Mouse (Mus musculus) layer of hippocampus, adult 18-20 months (tissue): Measurements from ENCODE around the gene Jak3. TPM values are rescaled to one million over a fixed set of nuclear protein-coding genes. Genes with fewer than 3 reads are reported as not detected.
A peak's percentile ranks its signal among the peaks of the same experiment; 100 is the strongest.

Source experiments
- DNase-seq, 2 experiments: peaks; one replicate each; pipeline ENCODE4 v3.0.0; 2022; ENCODE audit warnings: low spot score in 2 of 2
- total RNA-seq, 2 experiments: library from RNA; stranded (reverse); gene quantifications; 2 replicates each; pipeline ENCODE4 v1.2.3; 2021

The Jak3 gene
- total RNA-seq, 2 experiments from 2014 or later = 3.7 to 4.4 TPM

DNA sequence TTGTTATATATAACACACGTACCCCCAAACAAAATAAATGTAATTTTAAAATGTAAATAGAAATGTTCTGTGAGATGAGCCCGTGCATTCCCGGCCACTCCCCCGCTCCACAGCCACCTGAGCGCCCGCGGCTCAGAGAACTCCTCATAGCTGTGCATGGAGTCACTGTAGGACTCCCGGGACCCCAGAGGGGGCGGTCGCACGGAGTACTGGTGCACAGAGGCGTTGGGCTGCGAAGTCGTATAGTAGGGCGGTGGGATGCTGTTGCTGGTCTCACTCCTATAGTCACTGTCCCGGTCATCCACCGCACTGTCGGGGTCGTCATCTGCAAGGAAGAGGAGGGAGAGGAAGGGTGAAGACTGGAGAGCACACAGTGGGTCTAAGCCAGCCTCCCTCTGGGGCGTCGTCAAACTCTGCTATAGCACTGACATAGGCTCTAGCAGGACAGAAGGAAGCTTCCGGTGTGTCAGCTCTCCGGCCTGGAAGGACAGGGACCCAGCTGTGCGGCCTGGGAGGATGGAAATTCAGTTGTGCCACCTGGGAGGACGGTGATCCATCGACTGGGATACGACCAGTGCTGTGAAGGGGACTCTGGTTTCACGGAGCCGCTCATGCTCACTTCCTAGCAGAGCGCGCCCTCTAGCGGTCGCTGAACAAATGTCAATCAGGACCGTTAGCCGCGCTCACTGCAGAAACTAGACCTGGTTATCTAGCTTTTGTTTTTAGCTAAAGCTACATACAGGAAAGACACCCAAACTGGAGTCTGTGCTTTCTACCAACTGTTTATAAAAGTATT lies 15.6 kb upstream of the Jak3 start:
- peak; percentile 81 to 92 for DNase-seq

DNA sequence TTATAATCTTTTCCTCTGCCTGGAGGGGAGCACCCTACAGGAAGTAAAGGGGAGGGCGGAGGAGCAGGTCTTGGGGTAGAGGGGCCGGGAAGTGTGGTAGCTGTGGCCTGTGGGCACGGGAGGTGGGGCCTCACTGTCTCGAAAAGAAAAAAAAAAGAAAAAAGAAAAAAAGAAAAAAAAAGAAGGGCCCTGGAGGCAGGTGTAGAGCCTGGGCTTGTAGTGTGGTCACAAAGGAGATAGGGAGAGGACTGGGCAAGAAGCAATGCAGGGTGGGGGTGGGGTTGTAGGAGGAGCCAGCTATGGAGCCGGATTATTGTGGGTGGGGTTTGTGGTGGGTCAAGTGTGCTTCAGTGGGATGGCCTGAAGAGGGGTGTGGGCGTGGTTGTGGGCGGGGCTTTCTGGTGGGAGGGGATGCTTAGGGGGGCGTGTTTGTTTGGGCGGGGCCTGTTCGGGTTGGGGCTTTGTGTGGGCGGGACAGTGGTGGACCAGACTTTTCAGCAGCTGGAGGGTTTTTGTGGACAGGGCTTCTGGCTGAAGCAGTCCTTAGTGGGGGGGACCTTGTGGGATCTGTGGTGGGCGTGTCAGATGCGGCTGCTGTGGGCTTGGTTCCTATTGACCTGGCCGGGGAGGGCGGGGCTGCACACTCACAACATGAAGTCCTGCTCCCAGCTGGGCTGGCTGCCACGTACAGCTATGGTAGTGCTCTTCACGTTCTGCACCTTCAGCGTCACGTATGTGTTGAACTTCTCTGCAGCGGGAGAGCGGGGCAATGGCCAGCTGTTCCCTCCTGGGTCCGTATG lies 10.6 kb upstream of the Jak3 start:
- no peak for DNase-seq

DNA sequence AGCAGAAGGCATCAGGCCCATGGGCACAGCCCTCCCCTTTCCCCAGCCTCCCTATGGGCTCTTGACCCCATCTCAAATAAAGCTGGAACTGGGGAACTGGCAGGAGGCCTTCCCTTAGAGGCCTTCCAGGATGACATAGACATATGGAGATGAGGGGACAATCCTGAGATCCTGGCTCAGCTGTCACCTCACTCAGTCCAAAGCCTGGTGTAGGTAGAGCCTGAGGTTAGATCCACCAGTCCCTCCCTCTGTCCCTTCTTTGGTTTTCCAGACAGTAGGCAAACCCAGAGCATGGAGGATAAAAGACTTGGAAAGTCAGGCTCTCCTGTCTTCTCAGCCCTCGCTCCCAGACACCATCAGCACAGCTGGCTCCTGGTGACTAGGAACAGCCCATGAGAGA lies 9.2 kb upstream of the Jak3 start:
- no peak for DNase-seq

DNA sequence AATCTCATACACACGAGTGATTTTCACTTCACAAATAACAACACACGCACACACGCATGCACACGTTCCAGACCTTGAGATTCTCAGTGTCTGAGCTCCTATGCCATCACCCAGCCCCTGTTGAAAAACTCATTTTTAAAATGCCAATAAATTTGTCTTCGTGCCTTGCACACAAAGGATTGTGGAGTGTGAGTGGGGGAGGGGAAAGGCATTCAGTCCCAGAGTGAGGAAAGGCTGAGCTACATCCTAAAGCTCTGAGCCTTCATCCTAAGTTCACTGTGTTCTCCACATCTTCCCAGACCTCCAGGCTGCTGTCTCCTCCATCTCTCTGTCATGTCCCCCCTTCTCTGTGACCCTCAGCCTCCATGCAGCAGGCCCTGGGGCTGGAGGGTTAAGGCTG lies 8.8 kb upstream of the Jak3 start:
- no peak for DNase-seq

DNA sequence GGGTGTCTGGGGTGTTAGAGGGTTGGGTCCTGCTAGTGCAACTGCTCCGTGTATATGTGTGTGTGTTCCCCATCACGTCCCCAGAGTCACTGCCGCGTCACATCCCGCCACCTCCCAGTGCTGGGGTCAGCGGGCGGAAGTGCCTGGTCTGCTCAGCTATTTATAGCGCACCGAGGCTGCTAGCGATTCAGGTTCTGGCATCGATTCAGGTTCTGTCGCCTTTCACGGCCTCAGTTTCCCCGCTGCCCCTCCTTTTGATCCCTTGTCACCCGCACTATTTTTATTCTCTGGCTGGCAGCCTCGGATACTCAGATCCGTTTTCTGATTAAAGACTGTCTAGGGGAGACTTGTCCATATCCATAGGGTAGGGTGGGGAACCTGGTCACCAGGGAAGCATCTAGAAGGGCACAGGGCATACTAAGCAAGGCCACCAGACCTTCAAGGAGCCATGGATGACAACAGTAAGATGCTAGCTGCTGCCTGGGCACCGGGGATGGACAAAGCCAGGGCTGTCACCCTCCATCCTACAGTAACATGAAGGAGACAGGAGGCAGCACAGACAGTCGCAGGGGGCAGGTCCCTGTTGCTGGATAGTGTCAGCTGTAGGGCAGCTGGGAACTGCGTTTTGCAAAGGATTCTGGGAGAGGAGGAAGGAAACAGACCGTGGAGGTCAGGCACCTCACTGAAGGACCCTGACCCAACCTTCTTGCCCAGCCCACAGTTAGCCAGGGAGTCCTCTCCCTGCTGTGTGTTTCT lies 7.7 kb upstream of the Jak3 start:
- DNase-seq = no peak

DNA sequence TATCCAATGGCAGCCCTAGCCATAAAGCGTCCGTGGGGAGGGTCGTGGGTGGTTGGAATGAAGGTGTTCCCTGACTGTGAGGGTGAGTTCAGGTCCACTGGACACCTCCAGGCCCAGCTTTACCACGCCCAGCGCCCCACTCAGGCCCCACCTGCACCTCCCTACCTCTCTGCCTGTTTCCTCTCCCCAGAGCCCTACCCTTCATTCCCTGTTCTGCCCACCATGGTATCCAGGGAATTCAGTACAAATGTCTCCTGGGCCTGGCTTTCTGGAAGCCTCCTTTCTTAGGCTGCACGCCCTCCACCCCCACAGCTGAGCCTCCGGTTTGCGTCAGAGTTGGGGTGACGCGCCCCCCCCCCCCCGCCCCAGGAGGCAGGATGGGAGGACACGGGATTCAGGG lies 5.9 kb upstream of the Jak3 start:
- DNase-seq = no peak

DNA sequence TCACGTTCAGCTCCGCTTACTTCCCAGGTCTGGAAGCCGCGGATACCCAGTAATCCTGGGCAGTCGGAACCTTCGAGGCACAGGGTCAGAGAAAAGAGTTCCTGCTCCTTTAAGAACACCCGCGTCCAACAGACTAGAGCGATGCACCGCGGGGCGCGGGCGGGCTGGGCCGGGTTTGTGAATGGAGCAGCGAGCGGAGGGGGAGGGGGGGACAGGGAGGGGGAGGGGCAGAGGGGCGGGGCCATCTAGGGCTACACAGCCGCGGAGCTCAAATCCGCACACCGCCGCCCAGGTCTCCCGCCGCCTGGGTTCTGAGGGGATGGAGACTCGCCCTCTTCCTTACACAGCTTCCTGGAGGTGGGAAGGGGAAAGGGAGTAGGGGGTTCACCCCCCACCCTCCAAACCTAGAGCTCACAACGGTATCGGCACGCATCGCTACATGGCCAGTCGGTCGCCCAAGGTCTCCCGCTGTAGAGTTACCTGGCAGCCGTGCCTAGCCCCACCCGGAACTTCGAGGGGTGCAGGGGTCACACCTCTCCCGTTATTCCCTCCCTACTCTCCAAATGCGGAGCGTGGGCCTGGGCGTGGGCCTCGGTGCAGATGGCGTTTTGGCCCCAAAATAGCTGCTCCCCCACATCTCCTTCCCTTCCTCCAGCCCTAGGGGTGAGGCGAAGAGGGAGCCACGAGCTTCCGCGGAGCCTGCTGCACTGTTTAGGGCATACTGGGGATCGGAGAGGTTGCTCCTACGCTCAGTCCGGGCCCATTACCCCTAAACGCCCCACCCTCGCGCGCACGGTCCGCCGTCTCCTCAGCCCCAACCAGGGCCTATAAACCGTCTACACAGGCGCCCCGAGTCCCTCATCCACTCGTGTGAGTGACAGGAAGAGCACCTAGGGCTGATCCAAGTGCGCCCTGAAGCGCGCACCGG lies 5.2 kb upstream of the Jak3 start:
- peak; percentile 72 to 82 for DNase-seq

DNA sequence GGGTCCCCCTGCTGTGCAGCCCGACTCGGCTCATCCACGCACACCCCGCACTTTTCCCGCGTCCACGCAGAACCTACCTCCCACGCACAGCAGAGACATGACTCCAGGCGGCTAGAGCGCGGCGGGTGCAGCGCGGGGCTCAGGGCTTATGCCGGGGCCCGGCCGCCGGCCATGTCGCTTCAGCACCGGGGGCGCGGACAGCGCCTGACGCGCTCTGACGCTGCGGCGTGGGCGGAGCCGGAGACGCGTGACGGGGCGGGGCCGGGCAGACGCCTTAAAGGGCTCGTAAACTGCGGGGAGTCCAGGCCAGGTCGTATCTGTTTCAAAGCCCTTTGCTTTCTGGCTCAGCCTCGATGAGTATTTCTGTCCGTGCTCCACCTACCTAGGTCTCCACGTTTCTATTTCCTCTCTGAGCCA lies 4.5 kb upstream of the Jak3 start, which contains the start of gene Unc13a:
Unc13a (minus strand) TSS at position 209 of the 417 bp plus-strand sequence.
- peak; percentile 86 to 95 for DNase-seq

DNA sequence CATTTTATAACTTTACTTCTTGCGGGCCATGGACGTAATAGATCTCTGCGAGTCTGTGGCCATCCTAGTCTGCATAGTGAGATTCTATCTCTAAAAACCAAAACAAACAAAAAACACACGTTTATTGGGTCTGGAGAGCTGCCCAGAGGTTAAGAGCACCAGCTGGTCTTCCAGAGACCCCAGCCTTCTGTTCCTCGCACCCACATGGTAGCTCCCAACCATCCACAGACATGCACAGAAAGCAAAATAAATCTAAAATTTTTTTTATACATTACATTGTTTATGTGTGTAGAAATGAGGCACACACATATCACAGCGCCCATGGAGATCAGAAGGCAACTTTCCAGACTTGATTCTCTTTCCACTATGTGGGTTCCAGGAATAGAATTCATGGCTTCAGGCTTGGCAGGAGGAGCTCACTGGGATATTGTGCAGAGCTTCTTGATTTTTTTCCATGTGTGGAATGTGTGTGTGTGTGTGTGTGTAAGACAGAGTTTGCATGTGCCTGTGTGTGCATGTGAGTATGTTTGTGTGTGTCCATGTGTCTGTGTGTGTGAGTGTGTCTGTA lies 3.8 kb upstream of the Jak3 start:
- DNase-seq = no peak

DNA sequence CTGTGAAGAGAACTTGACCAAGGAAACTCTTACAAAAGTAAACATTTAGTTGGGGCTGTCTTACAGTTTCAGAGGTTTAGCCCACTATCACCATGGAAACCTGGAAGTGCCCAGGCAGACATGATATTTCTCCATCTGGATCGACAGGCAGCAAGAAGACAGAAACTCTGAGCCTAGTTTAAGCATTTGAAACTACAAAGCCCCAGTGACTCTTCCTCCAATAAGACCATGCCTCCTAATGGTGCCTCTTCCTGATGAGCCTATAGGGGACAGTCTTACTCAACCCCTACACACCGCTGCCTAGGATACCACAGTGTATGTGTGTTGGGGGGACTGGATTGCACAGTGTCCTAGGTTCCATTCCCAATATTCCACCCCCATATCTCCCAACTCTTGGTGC lies 2.0 kb upstream of the Jak3 start:
- peak in 1 of 2 experiments; percentile 61 for DNase-seq

DNA sequence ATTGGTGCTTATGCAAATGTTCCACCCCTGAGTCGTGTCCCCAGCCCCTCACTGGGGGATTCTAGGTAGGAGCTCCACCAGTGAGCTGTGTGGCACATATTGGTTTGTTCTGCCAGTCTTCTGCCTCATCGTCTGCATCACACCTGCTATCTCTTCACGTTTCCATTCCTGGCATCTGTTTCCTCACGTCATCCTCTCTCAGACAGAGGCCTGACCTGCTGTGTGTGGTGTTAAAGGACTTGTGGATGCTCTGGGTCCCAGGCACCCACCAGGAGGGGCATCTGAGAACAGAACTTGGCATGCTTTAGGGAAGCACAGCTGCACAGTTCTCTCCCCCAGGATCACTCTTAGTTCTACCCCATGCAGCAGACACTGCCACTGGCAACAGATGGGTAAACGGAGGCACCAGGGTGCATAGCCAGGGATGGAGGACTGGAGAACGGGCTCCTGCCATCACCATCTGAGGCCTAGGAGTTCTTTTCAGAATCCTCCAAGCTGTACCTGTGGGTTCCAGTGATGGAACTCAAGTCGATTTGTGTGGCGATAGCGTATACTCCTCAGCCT lies 558 bp upstream of the Jak3 start:
- DNase-seq = no peak

DNA sequence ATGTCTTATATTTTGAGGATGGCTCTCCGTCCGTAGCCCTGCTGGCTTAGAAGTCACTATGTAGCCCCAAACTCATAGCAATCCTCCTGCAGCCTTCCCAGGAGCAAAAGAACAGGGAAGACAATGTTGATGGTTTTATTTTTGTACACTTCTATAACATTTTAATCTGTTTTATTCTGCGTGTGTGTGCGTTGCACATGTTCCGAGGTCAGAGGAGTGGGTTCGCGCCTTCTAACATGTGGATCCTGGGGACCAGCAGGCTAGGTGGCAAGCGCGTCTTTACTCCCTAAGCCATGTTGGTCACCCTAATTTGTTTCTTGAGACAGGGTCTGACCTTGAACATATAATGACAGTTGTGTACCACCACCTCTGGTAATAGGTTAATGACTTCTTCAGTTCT lies 707 bp downstream of the Jak3 start:
- no peak for DNase-seq

DNA sequence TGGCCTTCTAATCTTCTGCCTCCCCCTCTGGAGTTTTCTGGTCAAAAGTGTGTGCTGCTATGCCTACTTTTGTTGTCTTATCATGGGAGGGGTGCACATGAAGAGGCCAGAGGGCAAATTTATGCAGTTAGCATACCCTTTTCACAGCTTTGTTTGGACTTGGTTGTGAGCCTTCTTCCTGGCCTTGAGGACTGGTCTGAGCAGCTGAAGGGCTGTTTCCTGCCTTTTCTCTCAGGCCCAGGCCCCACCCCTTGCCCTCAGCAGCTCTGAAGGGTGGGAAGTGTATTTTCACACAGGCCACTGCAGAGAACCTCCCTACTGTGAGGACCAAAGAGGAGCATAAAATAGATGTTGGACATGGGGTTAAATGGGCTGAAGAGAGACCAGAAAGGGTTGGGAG lies 1.5 kb downstream of the Jak3 start:
- no peak for DNase-seq

DNA sequence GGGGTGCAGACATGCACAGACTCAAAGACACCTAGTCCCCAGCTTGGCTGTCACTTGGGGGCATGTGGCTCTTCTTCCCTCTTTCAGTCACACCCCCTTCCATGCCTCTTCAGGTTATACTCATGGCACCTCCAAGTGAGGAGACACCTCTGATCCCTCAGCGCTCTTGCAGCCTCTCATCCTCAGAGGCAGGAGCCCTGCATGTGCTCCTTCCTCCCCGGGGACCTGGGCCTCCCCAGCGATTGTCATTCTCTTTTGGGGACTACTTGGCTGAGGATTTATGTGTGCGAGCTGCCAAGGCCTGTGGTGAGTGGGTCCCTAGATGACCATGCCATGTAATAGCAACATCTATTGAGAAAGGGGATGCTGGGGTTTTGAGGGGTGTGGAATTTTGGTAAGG lies 2.1 kb downstream of the Jak3 start:
- no peak for DNase-seq

DNA sequence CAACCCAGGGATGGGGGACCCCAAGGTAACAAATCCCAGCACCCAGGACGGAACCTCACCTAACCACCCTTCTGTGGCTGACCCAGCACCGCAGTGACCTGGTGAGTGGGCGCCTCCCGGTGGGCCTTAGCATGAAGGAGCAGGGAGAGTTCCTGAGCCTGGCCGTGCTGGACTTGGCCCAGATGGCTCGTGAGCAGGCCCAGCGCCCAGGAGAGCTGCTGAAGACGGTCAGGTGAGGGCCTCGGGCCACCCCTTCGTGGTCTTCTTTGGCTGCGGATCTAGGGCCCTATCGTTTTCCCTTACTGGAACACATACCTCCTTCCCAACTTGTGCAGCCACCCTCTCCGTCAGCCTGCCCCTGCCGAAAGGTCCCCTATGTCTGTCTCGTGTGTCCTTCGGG lies 3.0 kb downstream of the Jak3 start:
- DNase-seq = no peak

DNA sequence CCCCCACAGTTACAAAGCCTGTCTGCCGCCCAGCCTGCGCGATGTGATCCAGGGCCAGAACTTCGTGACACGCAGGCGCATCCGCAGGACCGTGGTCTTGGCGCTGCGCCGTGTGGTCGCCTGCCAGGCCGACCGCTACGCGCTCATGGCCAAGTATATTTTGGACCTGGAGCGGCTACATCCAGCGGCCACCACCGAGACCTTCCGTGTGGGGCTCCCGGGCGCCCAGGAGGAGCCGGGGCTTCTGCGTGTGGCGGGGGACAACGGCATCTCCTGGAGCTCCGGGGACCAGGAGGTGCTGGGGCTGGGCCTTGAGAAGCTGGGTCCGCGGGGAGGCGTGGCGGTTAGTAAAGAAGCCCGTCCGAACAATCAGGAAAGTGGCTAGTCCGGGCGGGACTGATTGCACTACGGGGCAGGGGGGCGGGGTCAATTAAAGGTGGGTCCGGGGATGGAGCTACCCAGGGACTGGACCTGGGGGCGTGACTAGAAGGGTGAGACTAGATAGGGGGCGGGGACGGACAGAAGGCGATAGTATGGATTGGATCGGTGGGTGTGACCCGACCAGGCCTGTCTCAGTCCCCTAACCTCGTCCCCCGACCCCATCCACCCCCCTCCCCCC lies 3.6 kb downstream of the Jak3 start:
- no peak for DNase-seq

DNA sequence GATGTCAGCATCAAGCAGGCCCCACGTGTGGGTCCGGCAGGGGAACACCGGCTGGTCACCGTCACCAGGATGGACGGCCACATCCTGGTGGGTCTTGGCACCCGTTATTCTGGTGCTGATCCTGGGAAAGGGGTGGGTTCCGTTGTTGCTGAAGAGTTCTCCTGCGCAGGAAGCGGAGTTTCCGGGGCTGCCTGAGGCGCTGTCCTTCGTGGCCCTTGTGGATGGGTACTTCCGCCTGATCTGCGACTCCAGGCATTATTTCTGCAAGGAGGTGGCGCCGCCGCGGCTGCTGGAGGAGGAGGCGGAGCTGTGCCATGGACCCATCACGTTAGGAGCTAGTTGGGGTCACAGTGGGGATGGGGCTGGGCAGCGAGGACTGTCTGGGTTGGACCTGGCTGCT lies 4.4 kb downstream of the Jak3 start:
- no peak for DNase-seq

DNA sequence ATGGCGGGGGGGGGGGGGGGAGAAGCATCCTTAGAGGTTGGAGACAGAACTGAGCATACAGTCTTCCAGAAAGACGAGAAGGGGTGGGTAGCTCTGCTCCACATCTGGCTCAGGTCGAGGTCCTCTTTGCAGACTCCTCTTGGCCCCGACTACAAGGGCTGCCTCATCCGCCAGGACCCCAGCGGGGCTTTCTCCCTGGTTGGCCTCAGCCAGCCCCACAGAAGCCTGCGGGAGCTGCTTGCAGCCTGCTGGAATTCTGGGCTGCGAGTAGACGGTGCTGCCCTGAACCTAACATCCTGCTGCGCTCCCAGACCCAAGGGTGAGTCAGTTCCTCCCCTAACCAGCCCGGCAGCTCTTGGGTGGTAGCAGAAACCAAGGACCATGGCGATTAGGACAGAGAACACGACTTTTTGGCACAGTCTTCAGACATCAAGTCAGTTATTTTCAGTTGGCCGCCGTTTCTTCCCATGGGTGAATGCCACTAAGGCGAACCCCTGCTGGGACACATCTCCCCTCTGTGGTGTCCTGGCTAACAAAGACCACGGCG lies 5.3 kb downstream of the Jak3 start:
- no peak for DNase-seq

DNA sequence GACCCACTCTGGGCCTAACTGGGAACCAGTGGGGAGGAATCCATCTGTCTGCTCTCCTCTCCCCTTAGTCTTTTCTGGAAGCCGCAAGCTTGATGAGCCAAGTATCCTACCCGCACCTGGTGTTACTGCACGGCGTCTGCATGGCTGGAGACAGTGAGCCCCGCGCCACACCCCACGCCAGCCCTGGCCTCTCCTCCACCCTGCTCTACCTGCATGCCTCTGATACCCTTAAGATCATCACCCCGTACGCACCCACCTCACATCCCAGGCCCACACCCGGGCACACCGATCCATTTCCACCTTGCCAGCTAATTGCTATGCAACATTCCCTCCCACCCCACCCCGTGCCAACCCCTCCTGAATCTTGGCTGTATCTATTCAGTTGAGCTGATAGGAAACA lies 6.7 kb downstream of the Jak3 start:
- no peak for DNase-seq
